Mouse (Mus musculus) intestine, postnatal 0 days (tissue): ENCODE data around the gene Snrpg. TPM values are rescaled to one million over a fixed set of nuclear protein-coding genes. Genes with fewer than 3 reads are reported as not detected.

Experiments
- ATAC-seq: fragments of 200-750 bp; cut with Nextera tagmentation; 2 replicates; pipeline ENCODE4 v1.8.0; 2017; ENCODE audit warnings: mild to moderate bottlenecking, moderate TSS enrichment, moderate library complexity
- H3K27ac ChIP-seq: fragments of 300-500 bp; sonication (generic); 2 replicates; pipeline ENCODE4 v1.5.1; 2014; ENCODE audit warnings: mild to moderate bottlenecking, low read depth, low read length, moderate library complexity
- H3K27me3 ChIP-seq: fragments of 300-500 bp; sonication (generic); replicated peaks from 2 replicates; pipeline ENCODE4 v1.6.1; 2014; ENCODE audit warnings: low read length, mixed read lengths; ENCODE audit not compliant: control insufficient read depth, insufficient read depth
- H3K36me3 ChIP-seq: fragments of 300-500 bp; sonication (generic); 2 replicates; pipeline ENCODE4 v1.6.1; 2014; ENCODE audit warnings: mild to moderate bottlenecking, moderate library complexity; ENCODE audit not compliant: control insufficient read depth, insufficient read depth
- H3K4me1 ChIP-seq: fragments of 300-500 bp; sonication (generic); replicated peaks from 2 replicates; pipeline ENCODE4 v1.6.1; 2014; ENCODE audit warnings: antibody characterized with exemption, low read length, mixed read lengths; ENCODE audit not compliant: control insufficient read depth, insufficient read depth
- H3K4me2 ChIP-seq: fragments of 300-500 bp; sonication (generic); replicated peaks from 2 replicates; pipeline ENCODE4 v1.6.1; 2014; ENCODE audit warnings: low read depth, mild to moderate bottlenecking, moderate library complexity
- H3K4me3 ChIP-seq: fragments of 300-500 bp; sonication (generic); 2 replicates; pipeline ENCODE4 v1.5.1; 2014; ENCODE audit warnings: low read depth, low read length
- H3K9ac ChIP-seq: fragments of 300-500 bp; sonication (generic); 2 replicates; pipeline ENCODE4 v1.6.1; 2014; ENCODE audit warnings: mild to moderate bottlenecking, low read depth, low read length
- H3K9me3 ChIP-seq: fragments of 300-500 bp; sonication (generic); 2 replicates; pipeline ENCODE4 v1.6.1; 2016; ENCODE audit warnings: mixed run types; ENCODE audit not compliant: control insufficient read depth
- CTCF ChIP-seq: sonication (generic); IDR thresholded peaks from 2 replicates; pipeline ENCODE4 v1.5.1; 2016; ENCODE audit warnings: low read depth, mild to moderate bottlenecking, control low read depth, antibody characterized with exemption, moderate library complexity
- WGBS: fragments of 180-500 bp; shearing (Covaris S2); extraction: QIAGEN DNeasy Blood & Tissue Kit; methylation state at CpG from one replicate; pipeline ENCODE4 v1.1.7; 2014; 5-methylcytosine and 5-hydroxymethylcytosine counted together
- polyA plus RNA-seq: library from polyadenylated mRNA; unstranded; fragments of >200 nt; fragmentation: Nextera tagmentation; extraction: Ambion mirVana; gene quantifications from 2 replicates; pipeline ENCODE4 v1.2.1, GENCODE M21; 2015

Gene Snrpg
- polyA plus RNA-seq, 1 experiment from 2014 or later: 196 TPM

- TF ChIP-seq CTCF: no peak
- Histone ChIP-seq H3K9ac (no peak overlapping the region), H3K4me1 (no peaks in the 10 kb centered on the region), H3K4me3 (no peak overlapping the region), H3K9me3 (no peaks in the 10 kb centered on the region), H3K27ac (no peak overlapping the region), H3K36me3 (no peaks in the 10 kb centered on the region), H3K4me2 (no peak overlapping the region), H3K27me3 (no peaks in the 10 kb centered on the region)
- WGBS: 51% methylated on average over 2 of the region's 2 CpGs
- ATAC-seq: no peak
Measured at GRCm38 (mm10) chr6:86346063-86346462, 25.0 kb upstream of the Snrpg start.

GRCm38 (mm10) chr6:86349257-86349656 lies 21.8 kb upstream of the Snrpg start:
- ATAC-seq: peak; percentile 31; the same call in 1 of the 2 replicates

GRCm38 (mm10) chr6:86354948-86355347 lies 16.2 kb upstream of the Snrpg start:
- 70% methylated on average over 3 of the region's 3 CpGs for WGBS

More at GRCm38 (mm10) chr6:86349257-86349656, 21.8 kb upstream of the Snrpg start:
- Histone ChIP-seq H3K36me3 (no peaks in the 10 kb centered on the region), H3K4me3 (no peak overlapping the region), H3K4me1 (no peaks in the 10 kb centered on the region), H3K9ac (no peak overlapping the region), H3K27ac (no peak overlapping the region), H3K9me3 (no peaks in the 10 kb centered on the region), H3K4me2 (no peak overlapping the region), H3K27me3 (no peaks in the 10 kb centered on the region)
- WGBS: 54% methylated on average over 7 of the region's 7 CpGs
- peak; percentile 84 for TF ChIP-seq CTCF

GRCm38 (mm10) chr6:86356956-86357355 lies 14.1 kb upstream of the Snrpg start:
- no peak for ATAC-seq
- TF ChIP-seq CTCF: no peak
- Histone ChIP-seq H3K4me2 (no peak overlapping the region), H3K27ac (no peak overlapping the region), H3K4me3 (no peak overlapping the region), H3K9ac (no peak overlapping the region), H3K4me1 (no peaks in the 10 kb centered on the region), H3K27me3 (no peaks in the 10 kb centered on the region), H3K9me3 (no peaks in the 10 kb centered on the region), H3K36me3 (no peaks in the 10 kb centered on the region)
- 72% methylated on average over 9 of the region's 9 CpGs for WGBS

More at GRCm38 (mm10) chr6:86354948-86355347, 16.2 kb upstream of the Snrpg start:
- no peak for ATAC-seq
- no peaks in the 10 kb centered on the region for H3K9me3 ChIP-seq
- H3K4me3 ChIP-seq: no peak overlapping the region
- TF ChIP-seq CTCF: peak; percentile 48
- H3K9ac ChIP-seq: no peak overlapping the region
- no peak overlapping the region for H3K4me2 ChIP-seq
- no peaks in the 10 kb centered on the region for H3K36me3 ChIP-seq
- H3K27ac ChIP-seq: no peak overlapping the region
- no peaks in the 10 kb centered on the region for H3K27me3 ChIP-seq
- H3K4me1 ChIP-seq: no peaks in the 10 kb centered on the region

GRCm38 (mm10) chr6:86360691-86361090 lies 10.4 kb upstream of the Snrpg start:
- no peaks in the 10 kb centered on the region for H3K4me1 ChIP-seq
- H3K9me3 ChIP-seq: no peaks in the 10 kb centered on the region
- no peak for TF ChIP-seq CTCF
- no peak overlapping the region for H3K4me2 ChIP-seq
- WGBS: 51% methylated on average over 7 of the region's 7 CpGs
- ATAC-seq: no peak
- H3K27ac ChIP-seq: no peak overlapping the region
- no peak overlapping the region for H3K9ac ChIP-seq
- no peak overlapping the region for H3K4me3 ChIP-seq
- no peaks in the 10 kb centered on the region for H3K36me3 ChIP-seq
- H3K27me3 ChIP-seq: no peaks in the 10 kb centered on the region

- Histone ChIP-seq H3K27me3 (no peaks in the 10 kb centered on the region), H3K4me2 (no peak overlapping the region), H3K9me3 (no peaks in the 10 kb centered on the region), H3K9ac (no peak overlapping the region), H3K4me1 (no peaks in the 10 kb centered on the region), H3K36me3 (no peaks in the 10 kb centered on the region), H3K4me3 (no peak overlapping the region), H3K27ac (no peak overlapping the region)
- WGBS: 88% methylated on average over 7 of the region's 7 CpGs
- TF ChIP-seq CTCF: peak; percentile 29
- ATAC-seq: no peak
Measured at GRCm38 (mm10) chr6:86361373-86361772, 9.7 kb upstream of the Snrpg start.
